Mouse (Mus musculus) T-helper 2 cell (primary cell): ENCODE measurements around the gene Arhgef19.

Experiments
- in situ Hi-C: fragments of 300-600 bp; cut with MboI, MseI; formaldehyde crosslinking; loops from one replicate; pipeline ENCODE4 v1.15.1; 2025; ENCODE audit warnings: high pct_unique_total_duplicates

The Arhgef19 gene

GRCm38 (mm10) chr4:141236856-141237255 lies 2.4 kb upstream of the Arhgef19 start:
- in situ Hi-C loops, result no loop called here

- in situ Hi-C loops, result no loop called here
These were observed 559 bp upstream of the Arhgef19 start for GRCm38 (mm10) chr4:141238492-141239387.

- in situ Hi-C loops, result no loop called here
These were observed 1.3 kb downstream of the Arhgef19 start for GRCm38 (mm10) chr4:141240617-141241016.

GRCm38 (mm10) chr4:141241861-141242260 lies 2.6 kb downstream of the Arhgef19 start:
- in situ Hi-C loops, result no loop called here

- in situ Hi-C loops, result no loop called here
These were observed 3.4 kb downstream of the Arhgef19 start for GRCm38 (mm10) chr4:141242651-141243241.

- in situ Hi-C loops, result no loop called here
These were observed 4.3 kb downstream of the Arhgef19 start for GRCm38 (mm10) chr4:141243636-141244035.

GRCm38 (mm10) chr4:141244401-141244800 lies 5.1 kb downstream of the Arhgef19 start:
- in situ Hi-C loops, result no loop called here

- in situ Hi-C loops, result no loop called here
These were observed 5.7 kb downstream of the Arhgef19 start for GRCm38 (mm10) chr4:141244931-141245425.

- in situ Hi-C loops, result no loop called here
These were observed 7.0 kb downstream of the Arhgef19 start for GRCm38 (mm10) chr4:141246089-141246997.

- in situ Hi-C loops, result no loop called here
These were observed 7.7 kb downstream of the Arhgef19 start for GRCm38 (mm10) chr4:141246998-141247350.

- in situ Hi-C loops, result no loop called here
These were observed 8.7 kb downstream of the Arhgef19 start for GRCm38 (mm10) chr4:141247776-141248613.

GRCm38 (mm10) chr4:141248614-141248978 lies 9.3 kb downstream of the Arhgef19 start:
- in situ Hi-C loops, result no loop called here

GRCm38 (mm10) chr4:141249383-141249782 lies 10.1 kb downstream of the Arhgef19 start:
- in situ Hi-C loops, result no loop called here

- in situ Hi-C loops, result no loop called here
These were observed 11.8 kb downstream of the Arhgef19 start for GRCm38 (mm10) chr4:141251071-141251470.

GRCm38 (mm10) chr4:141252641-141253040 lies 13.3 kb downstream of the Arhgef19 start:
- in situ Hi-C loops, result no loop called here

- in situ Hi-C loops, result no loop called here
These were observed 14.9 kb downstream of the Arhgef19 start for GRCm38 (mm10) chr4:141254234-141254633.

- in situ Hi-C loops, result no loop called here
These were observed 18.1 kb downstream of the Arhgef19 start for GRCm38 (mm10) chr4:141257440-141257839.

- in situ Hi-C loops, result no loop called here
These were observed 20.1 kb downstream of the Arhgef19 start for GRCm38 (mm10) chr4:141259413-141259812.

- in situ Hi-C loops, result no loop called here
These were observed 20.9 kb downstream of the Arhgef19 start for GRCm38 (mm10) chr4:141260007-141260723.

- in situ Hi-C loops, result no loop called here
These were observed 23.8 kb downstream of the Arhgef19 start for GRCm38 (mm10) chr4:141262906-141263637.
